Mouse (Mus musculus) liver, embryonic 14.5 days (tissue): ENCODE data around the gene H2-Oa. TPM values are rescaled to one million over a fixed set of nuclear protein-coding genes. Genes with fewer than 3 reads are reported as not detected.

Experiments
- ATAC-seq: fragments of 200-750 bp; cut with Nextera tagmentation; 2 replicates; pipeline ENCODE4 v1.8.0; 2017; ENCODE audit warnings: moderate number of reproducible peaks, mild to moderate bottlenecking, moderate library complexity; ENCODE audit not compliant: insufficient read depth
- DNase-seq, 3 experiments: peaks; one replicate each; pipeline ENCODE4 v3.0.0-alpha.2; 2012 to 2013; ENCODE audit warnings: low read depth in 3 of 3, low spot score in 3 of 3
- H3K27ac ChIP-seq: fragments of 300-500 bp; sonication (generic); 2 replicates; pipeline ENCODE4 v1.5.1; 2014; ENCODE audit warnings: moderate library complexity, mild to moderate bottlenecking, control low read depth, inconsistent platforms
- H3K27me3 ChIP-seq: fragments of 300-500 bp; sonication (generic); 2 replicates; pipeline ENCODE4 v1.6.1; 2014; ENCODE audit warnings: mild to moderate bottlenecking, low read length, moderate library complexity; ENCODE audit not compliant: control insufficient read depth, insufficient read depth
- H3K36me3 ChIP-seq: fragments of 300-500 bp; sonication (generic); replicated peaks from 2 replicates; pipeline ENCODE4 v1.6.1; 2014; ENCODE audit warnings: low read depth; ENCODE audit not compliant: control insufficient read depth, insufficient read depth
- H3K4me1 ChIP-seq, 2 experiments: fragments of 200-500 bp in 1 of 2; fragments of 300-500 bp in 1 of 2; sonication (generic) in 1 of 2; replicated peaks; 2 replicates each; pipeline ENCODE4 v1.6.1; 2012 to 2014; ENCODE audit warnings: antibody characterized with exemption in 1 of 2, inconsistent platforms in 1 of 2, low read length in 1 of 2; ENCODE audit not compliant: control insufficient read depth in 2 of 2, insufficient read depth in 2 of 2
- H3K4me2 ChIP-seq: fragments of 300-500 bp; sonication (generic); 2 replicates; pipeline ENCODE4 v1.6.1; 2014; ENCODE audit warnings: low read depth, mild to moderate bottlenecking, control low read depth, moderate library complexity
- H3K4me3 ChIP-seq, 2 experiments: fragments of 200-500 bp in 1 of 2; fragments of 300-500 bp in 1 of 2; sonication (generic) in 1 of 2; 2 replicates each; pipeline ENCODE4 v1.5.1; 2012 to 2014; ENCODE audit warnings: low read depth in 2 of 2, low read length in 2 of 2, mild to moderate bottlenecking in 2 of 2, control low read depth in 1 of 2, inconsistent platforms in 1 of 2, moderate library complexity in 1 of 2; ENCODE audit not compliant: insufficient read depth in 1 of 2
- H3K9ac ChIP-seq: fragments of 300-500 bp; sonication (generic); replicated peaks from 2 replicates; pipeline ENCODE4 v1.6.1; 2014; ENCODE audit warnings: mild to moderate bottlenecking, control low read depth, moderate library complexity
- H3K9me3 ChIP-seq: fragments of 300-500 bp; sonication (generic); 2 replicates; pipeline ENCODE4 v1.6.1; 2016; ENCODE audit warnings: low read length, mixed read lengths; ENCODE audit not compliant: control insufficient read depth
- CTCF ChIP-seq: IDR thresholded peaks from 2 replicates; pipeline ENCODE4 v1.5.1; 2016; ENCODE audit warnings: antibody characterized with exemption, low read depth, control low read depth
- EP300 ChIP-seq: IDR thresholded peaks from 2 replicates; pipeline ENCODE4 v1.6.1; 2016; ENCODE audit warnings: antibody characterized with exemption, low read depth
- WGBS: fragments of 180-500 bp; shearing (Covaris S2); extraction: QIAGEN DNeasy Blood & Tissue Kit; methylation state at CpG from one replicate; pipeline ENCODE4 v1.1.7; 2014; ENCODE audit not compliant: insufficient replicate concordance; 5-methylcytosine and 5-hydroxymethylcytosine counted together
- polyA plus RNA-seq, 2 experiments: library from polyadenylated mRNA; depleted of rRNA in 1 of 2; stranded (reverse) in 1 of 2; unstranded in 1 of 2; fragments of >200 nt; fragmentation: Nextera tagmentation in 1 of 2; extraction: Ambion mirVana in 1 of 2; gene quantifications; 2 replicates each; pipeline versions ENCODE4 v1.2.1 to v1.2.3; 2012 to 2014

Gene H2-Oa
- polyA plus RNA-seq, 2 experiments: 0.45 to 0.51 TPM

- H3K9me3 ChIP-seq: no peaks in the 10 kb centered on the region
- ATAC-seq: no peak
- WGBS: 59% methylated on average over 27 of the region's 27 CpGs
Measured at GRCm38 (mm10) chr17:34094283-34095035, 2.3 kb downstream of the H2-Oa start.

GRCm38 (mm10) chr17:34096497-34097010 is 4.4 kb downstream of the H2-Oa start:
- ATAC-seq (no peak), DNase-seq (no peak)
- Histone ChIP-seq H3K36me3 (no peaks in the 10 kb centered on the region), H3K4me3 (no peak overlapping the region), H3K4me2 (no peak overlapping the region), H3K4me1 (no peaks in the 10 kb centered on the region; a peak in 1 of 4 replicates), H3K27me3 (no peaks in the 10 kb centered on the region), H3K9me3 (no peaks in the 10 kb centered on the region), H3K9ac (no peak overlapping the region), H3K27ac (no peak overlapping the region)
- 36% methylated on average over 3 of the region's 3 CpGs for WGBS
- no peak for TF ChIP-seq EP300
- no peak for TF ChIP-seq CTCF

More at GRCm38 (mm10) chr17:34094283-34095035, 2.3 kb downstream of the H2-Oa start:
- H3K27me3 ChIP-seq: no peaks in the 10 kb centered on the region
- no peak overlapping the region for H3K4me3 ChIP-seq
- H3K27ac ChIP-seq: no peak overlapping the region
- no peaks in the 10 kb centered on the region for H3K36me3 ChIP-seq
- H3K9ac ChIP-seq: no peak overlapping the region
- H3K4me2 ChIP-seq: no peak overlapping the region
- DNase-seq: no peak
- no peaks in the 10 kb centered on the region; a peak in 1 of 4 replicates for H3K4me1 ChIP-seq
- no peak for TF ChIP-seq CTCF

- no peaks in the 10 kb centered on the region; a peak in 1 of 4 replicates for H3K4me1 ChIP-seq
- no peak overlapping the region for H3K4me2 ChIP-seq
- no peak overlapping the region for H3K27ac ChIP-seq
- H3K9ac ChIP-seq: no peak overlapping the region
- H3K4me3 ChIP-seq: no peak overlapping the region
- ATAC-seq (no peak), DNase-seq (no peak)
- no peaks in the 10 kb centered on the region for H3K27me3 ChIP-seq
- 43% methylated on average over 5 of the region's 5 CpGs for WGBS
- no peaks in the 10 kb centered on the region for H3K9me3 ChIP-seq
- H3K36me3 ChIP-seq: no peaks in the 10 kb centered on the region
- TF ChIP-seq EP300: no peak
- no peak for TF ChIP-seq CTCF
Measured at GRCm38 (mm10) chr17:34097272-34097671, 5.1 kb downstream of the H2-Oa start.

DNA sequence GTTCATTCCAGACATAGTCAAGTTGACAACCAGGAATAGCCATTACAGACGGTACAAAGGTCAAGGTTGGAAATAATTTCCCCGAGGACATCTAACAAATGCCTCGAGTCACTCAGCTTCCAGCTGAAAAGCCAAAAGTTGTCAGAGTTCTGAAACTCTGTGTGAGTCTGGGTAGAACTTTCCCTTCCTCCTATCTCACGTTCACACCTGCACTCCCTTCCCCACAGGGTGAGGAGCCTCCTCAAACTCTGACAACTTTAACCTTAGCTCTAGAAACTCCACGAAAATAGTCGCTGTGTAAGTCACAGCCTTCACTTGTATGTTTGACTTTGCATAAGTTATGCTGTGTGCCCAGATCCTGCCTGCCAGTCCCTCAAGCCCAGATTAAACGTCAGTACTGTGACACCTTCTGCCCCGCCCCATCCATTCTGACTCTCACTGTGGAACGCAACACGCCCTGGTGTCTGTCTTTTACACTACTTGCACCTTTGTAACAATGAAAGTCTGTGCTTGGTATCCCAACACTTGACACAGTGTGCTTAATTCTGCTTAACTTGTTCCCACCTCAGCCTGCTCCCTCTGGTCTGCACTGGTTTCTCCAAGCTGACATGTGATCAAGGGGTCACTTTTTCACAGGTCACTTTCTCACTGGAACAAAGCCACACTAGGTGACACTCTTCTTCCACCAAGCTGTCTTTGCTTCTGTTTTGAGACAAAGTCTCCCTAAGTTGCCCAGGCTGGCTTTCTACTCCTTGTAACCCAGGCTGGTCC is 6.8 kb downstream of the H2-Oa start:
- H3K9me3 ChIP-seq: no peaks in the 10 kb centered on the region
- ATAC-seq (no peak), DNase-seq (no peak)
- H3K27me3 ChIP-seq: no peaks in the 10 kb centered on the region
- no peaks in the 10 kb centered on the region for H3K4me1 ChIP-seq
- H3K4me2 ChIP-seq: no peak overlapping the region
- H3K36me3 ChIP-seq: no peaks in the 10 kb centered on the region
- TF ChIP-seq EP300 (no peak), CTCF (no peak)
- WGBS: 27% methylated on average over 10 of the region's 10 CpGs
- H3K4me3 ChIP-seq: no peak overlapping the region
- no peak overlapping the region for H3K27ac ChIP-seq
- no peak overlapping the region for H3K9ac ChIP-seq

DNA sequence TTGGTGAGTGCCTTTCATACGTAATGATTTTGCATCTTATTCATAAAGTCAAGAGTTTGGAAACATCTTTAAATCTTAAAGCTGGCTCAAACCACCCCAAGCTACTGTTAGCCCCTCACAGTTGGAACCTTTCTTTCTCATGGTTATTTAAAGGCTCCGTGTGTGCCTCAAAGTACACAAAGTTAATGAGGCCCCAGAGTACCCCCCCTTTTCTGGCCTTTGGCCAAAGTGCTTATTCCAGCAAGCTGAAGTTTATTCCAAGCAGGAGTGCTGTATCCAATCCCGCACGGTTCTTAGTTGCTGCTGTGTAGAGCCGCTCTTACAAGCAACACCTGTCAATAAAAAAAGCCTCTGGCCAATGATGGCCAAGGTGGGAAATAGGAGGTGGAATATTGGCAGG is 7.4 kb downstream of the H2-Oa start:
- TF ChIP-seq EP300 (no peak), CTCF (no peak)
- no peaks in the 10 kb centered on the region for H3K9me3 ChIP-seq
- H3K4me1 ChIP-seq: no peaks in the 10 kb centered on the region
- no peak overlapping the region for H3K4me3 ChIP-seq
- H3K27me3 ChIP-seq: no peaks in the 10 kb centered on the region
- no peak for ATAC-seq
- no peak overlapping the region for H3K4me2 ChIP-seq
- no peak for DNase-seq
- 59% methylated on average over 5 of the region's 5 CpGs for WGBS
- H3K36me3 ChIP-seq: no peaks in the 10 kb centered on the region
- H3K9ac ChIP-seq: no peak overlapping the region
- H3K27ac ChIP-seq: no peak overlapping the region
